Mouse (Mus musculus): ENCODE results near the gene Kcnn4. TPM values are rescaled to one million over a fixed set of nuclear protein-coding genes. Genes with fewer than 3 reads are reported as not detected.
A peak's percentile ranks its signal among the peaks of the same experiment; 100 is the strongest.

Gene Kcnn4
- polyA plus RNA-seq, 1 experiment: 429 TPM

- Histone ChIP-seq H3K36me3 (ENCODE audit: control insufficient read depth, insufficient read depth, low read length) (no peaks in the 10 kb centered on the region), H3K4me3 (ENCODE audit: control insufficient read depth, insufficient read depth, low read length) (no peak within 1 kb of the TSS), H3K27me3 (ENCODE audit: control insufficient read depth, insufficient read depth, low read length) (peaks cover 3% of the 10 kb centered on the region; the same call in 1 of the 2 replicates), H3K4me1 (replicated peaks; ENCODE audit: control insufficient read depth, insufficient read depth, low read length) (no peaks in the 10 kb centered on the region), H3K27ac (ENCODE audit: control insufficient read depth, insufficient read depth, low read length) (no peak within 1 kb of the TSS)
- 46% methylated on average over 49 of the region's 49 CpGs for WGBS
- no peak for DNase-seq
- TF ChIP-seq POLR2A (IDR thresholded peaks at IDR 0.05; ENCODE audit: control insufficient read depth, extremely low read depth, insufficient read depth, low read length, poor library complexity) (no peak), CTCF (IDR thresholded peaks at IDR 0.05; ENCODE audit: borderline replicate concordance, control insufficient read depth, extremely low read depth, insufficient read depth, low read length, poor library complexity) (no peak)
These were observed 36.6 kb upstream of the Kcnn4 start, which contains the start of gene Tescl for GRCm38 (mm10) chr7:24333304-24333986. Gene Tescl (minus strand): TSS chr7:24333936.

- no peak overlapping the region for H3K4me3 ChIP-seq (ENCODE audit: control insufficient read depth, insufficient read depth, low read length)
- no peaks in the 10 kb centered on the region for H3K36me3 ChIP-seq (ENCODE audit: control insufficient read depth, insufficient read depth, low read length)
- 4% methylated on average over 5 of the region's 5 CpGs for whole genome bisulfite sequencing
- DNase-seq: peak; percentile 73
- TF ChIP-seq CTCF (IDR thresholded peaks at IDR 0.05; ENCODE audit: borderline replicate concordance, control insufficient read depth, extremely low read depth, insufficient read depth, low read length, poor library complexity) (no peak), POLR2A (IDR thresholded peaks at IDR 0.05; ENCODE audit: control insufficient read depth, extremely low read depth, insufficient read depth, low read length, poor library complexity) (no peak)
- no peak overlapping the region for H3K27ac ChIP-seq (ENCODE audit: control insufficient read depth, insufficient read depth, low read length)
- no peaks in the 10 kb centered on the region for H3K4me1 ChIP-seq (replicated peaks; ENCODE audit: control insufficient read depth, insufficient read depth, low read length)
- H3K27me3 ChIP-seq (ENCODE audit: control insufficient read depth, insufficient read depth, low read length): peaks cover 3% of the 10 kb centered on the region; the same call in 1 of the 2 replicates
These were observed 34.3 kb upstream of the Kcnn4 start for GRCm38 (mm10) chr7:24335699-24336309.

- TF ChIP-seq POLR2A (IDR thresholded peaks at IDR 0.05; ENCODE audit: control insufficient read depth, extremely low read depth, insufficient read depth, low read length, poor library complexity) (no peak), CTCF (IDR thresholded peaks at IDR 0.05; ENCODE audit: borderline replicate concordance, control insufficient read depth, extremely low read depth, insufficient read depth, low read length, poor library complexity) (no peak)
- Histone ChIP-seq H3K27me3 (ENCODE audit: control insufficient read depth, insufficient read depth, low read length) (peaks cover 2% of the 10 kb centered on the region; the same call in 1 of the 2 replicates), H3K27ac (ENCODE audit: control insufficient read depth, insufficient read depth, low read length) (no peak overlapping the region), H3K36me3 (ENCODE audit: control insufficient read depth, insufficient read depth, low read length) (no peaks in the 10 kb centered on the region), H3K4me1 (replicated peaks; ENCODE audit: control insufficient read depth, insufficient read depth, low read length) (no peaks in the 10 kb centered on the region), H3K4me3 (ENCODE audit: control insufficient read depth, insufficient read depth, low read length) (no peak overlapping the region)
- 56% methylated on average over 2 of the region's 2 CpGs for WGBS
- no peak for DNase-seq
These were observed 31.8 kb upstream of the Kcnn4 start for GRCm38 (mm10) chr7:24338241-24338640.

GRCm38 (mm10) chr7:24343701-24344272 is 26.3 kb upstream of the Kcnn4 start:
- no peaks in the 10 kb centered on the region for H3K27me3 ChIP-seq (ENCODE audit: control insufficient read depth, insufficient read depth, low read length)
- H3K36me3 ChIP-seq (ENCODE audit: control insufficient read depth, insufficient read depth, low read length): no peaks in the 10 kb centered on the region
- DNase-seq: no peak
- TF ChIP-seq CTCF (IDR thresholded peaks at IDR 0.05; ENCODE audit: borderline replicate concordance, control insufficient read depth, extremely low read depth, insufficient read depth, low read length, poor library complexity): no peak
- no peak for TF ChIP-seq POLR2A (IDR thresholded peaks at IDR 0.05; ENCODE audit: control insufficient read depth, extremely low read depth, insufficient read depth, low read length, poor library complexity)
- no peak overlapping the region for H3K4me3 ChIP-seq (ENCODE audit: control insufficient read depth, insufficient read depth, low read length)
- H3K4me1 ChIP-seq (replicated peaks; ENCODE audit: control insufficient read depth, insufficient read depth, low read length): no peaks in the 10 kb centered on the region
- WGBS: 82% methylated on average over 7 of the region's 7 CpGs
- no peak overlapping the region for H3K27ac ChIP-seq (ENCODE audit: control insufficient read depth, insufficient read depth, low read length)

- Histone ChIP-seq H3K27me3 (ENCODE audit: control insufficient read depth, insufficient read depth, low read length) (no peaks in the 10 kb centered on the region), H3K4me3 (ENCODE audit: control insufficient read depth, insufficient read depth, low read length) (no peak overlapping the region), H3K36me3 (ENCODE audit: control insufficient read depth, insufficient read depth, low read length) (no peaks in the 10 kb centered on the region), H3K4me1 (replicated peaks; ENCODE audit: control insufficient read depth, insufficient read depth, low read length) (no peaks in the 10 kb centered on the region), H3K27ac (ENCODE audit: control insufficient read depth, insufficient read depth, low read length) (no peak overlapping the region)
- no peak for DNase-seq
- no peak for TF ChIP-seq POLR2A (IDR thresholded peaks at IDR 0.05; ENCODE audit: control insufficient read depth, extremely low read depth, insufficient read depth, low read length, poor library complexity)
- no peak for TF ChIP-seq CTCF (IDR thresholded peaks at IDR 0.05; ENCODE audit: borderline replicate concordance, control insufficient read depth, extremely low read depth, insufficient read depth, low read length, poor library complexity)
- WGBS: 72% methylated on average over 5 of the region's 5 CpGs
These were observed 23.6 kb upstream of the Kcnn4 start for GRCm38 (mm10) chr7:24346444-24346843.

- Histone ChIP-seq H3K4me3 (ENCODE audit: control insufficient read depth, insufficient read depth, low read length) (no peak within 1 kb of the TSS), H3K36me3 (ENCODE audit: control insufficient read depth, insufficient read depth, low read length) (no peaks in the 10 kb centered on the region), H3K4me1 (replicated peaks; ENCODE audit: control insufficient read depth, insufficient read depth, low read length) (no peaks in the 10 kb centered on the region), H3K27me3 (ENCODE audit: control insufficient read depth, insufficient read depth, low read length) (no peaks in the 10 kb centered on the region), H3K27ac (ENCODE audit: control insufficient read depth, insufficient read depth, low read length) (no peak within 1 kb of the TSS)
- DNase-seq: no peak
- TF ChIP-seq POLR2A (IDR thresholded peaks at IDR 0.05; ENCODE audit: control insufficient read depth, extremely low read depth, insufficient read depth, low read length, poor library complexity) (no peak), CTCF (IDR thresholded peaks at IDR 0.05; ENCODE audit: borderline replicate concordance, control insufficient read depth, extremely low read depth, insufficient read depth, low read length, poor library complexity) (no peak)
- WGBS: 64% methylated on average over 6 of the region's 6 CpGs
These were observed 21.2 kb upstream of the Kcnn4 start, which contains the start of gene Lypd5 for GRCm38 (mm10) chr7:24348896-24349295. Gene Lypd5 (plus strand): TSS chr7:24349196.
